Mouse (Mus musculus): Measurements from ENCODE around the gene Hist1h2bh. TPM values are rescaled to one million over a fixed set of nuclear protein-coding genes. Genes with fewer than 3 reads are reported as not detected.

Gene Hist1h2bh
- polyA plus RNA-seq, 1 experiment from 2014 or later = 1.5 TPM

GRCm38 (mm10) chr13:23521703-23522102, 21.5 kb downstream of the Hist1h2bh start:
- no peak overlapping the region; the same call in 1 of the 2 replicates for H3K4me3 ChIP-seq (replicated peaks)
- H3K4me1 ChIP-seq = no peaks in the 10 kb centered on the region; the same call in 1 of the 2 replicates
- no peaks in the 10 kb centered on the region for H3K36me3 ChIP-seq
- H3K27ac ChIP-seq = no peak overlapping the region
- H3K27me3 ChIP-seq (replicated peaks) = no peaks in the 10 kb centered on the region
- H3K4me2 ChIP-seq = peak overlapping the region; percentile 32
- no peaks in the 10 kb centered on the region for H3K9me3 ChIP-seq
- WGBS = under 1% methylated on average over 14 of the region's 14 CpGs
- H3K9ac ChIP-seq = no peak overlapping the region
- ATAC-seq (ENCODE audit: insufficient read depth, low FRiP score, low read depth) = 0 out of 2 replicates have a peak, but pooled peaks have one; percentile 45

DNA sequence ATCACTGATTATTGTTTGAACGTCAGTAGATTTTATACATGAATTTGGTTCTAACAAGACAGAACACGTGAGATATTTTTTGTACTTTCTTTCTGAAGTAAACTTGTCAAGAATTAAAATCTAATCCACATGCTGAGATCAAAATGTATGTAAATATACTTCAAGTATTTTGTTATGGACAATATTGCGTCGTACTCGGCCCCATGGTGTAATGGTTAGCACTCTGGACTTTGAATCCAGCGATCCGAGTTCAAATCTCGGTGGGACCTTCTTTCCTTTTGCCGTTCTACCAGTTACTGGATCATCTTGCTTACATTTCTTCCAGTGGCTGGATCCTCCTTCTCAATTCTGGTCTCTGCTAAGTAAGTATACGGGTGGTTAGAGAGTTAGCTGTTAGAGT, 23.8 kb downstream of the Hist1h2bh start:
- H3K9ac ChIP-seq = no peak overlapping the region

GRCm38 (mm10) chr13:23518885-23519284, 24.3 kb downstream of the Hist1h2bh start:
- H3K27ac ChIP-seq = peak overlapping the region; percentile 73; the same call in 1 of the 2 replicates
- peak; percentile 70 for ATAC-seq (ENCODE audit: insufficient read depth, low FRiP score, low read depth)
- 0 out of 2 replicates have a peak, but pooled peaks cover 2% of the 10 kb centered on the region for H3K4me1 ChIP-seq
- no peaks in the 10 kb centered on the region for H3K27me3 ChIP-seq (replicated peaks)
- H3K36me3 ChIP-seq = no peaks in the 10 kb centered on the region
- peak overlapping the region; percentile 90 for H3K4me2 ChIP-seq
- no peak overlapping the region for H3K9ac ChIP-seq
- H3K4me3 ChIP-seq (replicated peaks) = peak overlapping the region; percentile 44
- under 1% methylated on average over 6 of the region's 6 CpGs for WGBS
- no peaks in the 10 kb centered on the region for H3K9me3 ChIP-seq

More for the DNA sequence above, 23.8 kb downstream of the Hist1h2bh start:
- H3K27ac ChIP-seq = peak overlapping the region; percentile 73; the same call in 1 of the 2 replicates
- ATAC-seq (ENCODE audit: insufficient read depth, low FRiP score, low read depth) = peak; percentile 54; the same call in 1 of the 2 replicates
- no peaks in the 10 kb centered on the region for H3K27me3 ChIP-seq (replicated peaks)
- peak overlapping the region; percentile 90 for H3K4me2 ChIP-seq
- WGBS = under 1% methylated on average over 10 of the region's 10 CpGs
- no peaks in the 10 kb centered on the region for H3K36me3 ChIP-seq
- H3K9me3 ChIP-seq = no peaks in the 10 kb centered on the region
- H3K4me1 ChIP-seq = 0 out of 2 replicates have a peak, but pooled peaks cover 2% of the 10 kb centered on the region
- peak overlapping the region; percentile 44 for H3K4me3 ChIP-seq (replicated peaks)

GRCm38 (mm10) chr13:23518295-23518603, 24.9 kb downstream of the Hist1h2bh start:
- Histone ChIP-seq H3K4me1 (0 out of 2 replicates have a peak, but pooled peaks cover 2% of the 10 kb centered on the region), H3K9me3 (no peaks in the 10 kb centered on the region), H3K27ac (0 out of 2 replicates have a peak overlapping the region, but pooled peaks have one; percentile 31), H3K9ac (no peak overlapping the region), H3K4me3 (replicated peaks) (peak overlapping the region; percentile 58), H3K27me3 (replicated peaks) (no peaks in the 10 kb centered on the region), H3K4me2 (peak overlapping the region; percentile 90), H3K36me3 (no peaks in the 10 kb centered on the region)
- no peak for ATAC-seq (ENCODE audit: insufficient read depth, low FRiP score, low read depth)
- under 1% methylated on average over 6 of the region's 6 CpGs for WGBS

GRCm38 (mm10) chr13:23517603-23518294, 25.4 kb downstream of the Hist1h2bh start:
- Histone ChIP-seq H3K9ac (no peak overlapping the region), H3K4me3 (replicated peaks) (peak overlapping the region; percentile 58), H3K4me2 (peak overlapping the region; percentile 90), H3K9me3 (no peaks in the 10 kb centered on the region), H3K27me3 (replicated peaks) (no peaks in the 10 kb centered on the region), H3K36me3 (no peaks in the 10 kb centered on the region), H3K27ac (peak overlapping the region; percentile 84), H3K4me1 (0 out of 2 replicates have a peak, but pooled peaks cover 2% of the 10 kb centered on the region)
- under 1% methylated on average over 27 of the region's 27 CpGs for WGBS
- ATAC-seq (ENCODE audit: insufficient read depth, low FRiP score, low read depth) = peak; percentile 80

- H3K9me3 ChIP-seq = no peaks in the 10 kb centered on the region
- peak overlapping the region; percentile 84 for H3K27ac ChIP-seq
- H3K9ac ChIP-seq = no peak overlapping the region
- H3K4me1 ChIP-seq = 0 out of 2 replicates have a peak, but pooled peaks cover 2% of the 10 kb centered on the region
- WGBS = under 1% methylated on average over 19 of the region's 19 CpGs
- H3K4me2 ChIP-seq = peak overlapping the region; percentile 90
- peak overlapping the region; percentile 58 for H3K4me3 ChIP-seq (replicated peaks)
- ATAC-seq (ENCODE audit: insufficient read depth, low FRiP score, low read depth) = no peak; the same call in 1 of the 2 replicates
- H3K27me3 ChIP-seq (replicated peaks) = no peaks in the 10 kb centered on the region
- no peaks in the 10 kb centered on the region for H3K36me3 ChIP-seq
These were observed 26.2 kb downstream of the Hist1h2bh start for GRCm38 (mm10) chr13:23516822-23517602.

DNA sequence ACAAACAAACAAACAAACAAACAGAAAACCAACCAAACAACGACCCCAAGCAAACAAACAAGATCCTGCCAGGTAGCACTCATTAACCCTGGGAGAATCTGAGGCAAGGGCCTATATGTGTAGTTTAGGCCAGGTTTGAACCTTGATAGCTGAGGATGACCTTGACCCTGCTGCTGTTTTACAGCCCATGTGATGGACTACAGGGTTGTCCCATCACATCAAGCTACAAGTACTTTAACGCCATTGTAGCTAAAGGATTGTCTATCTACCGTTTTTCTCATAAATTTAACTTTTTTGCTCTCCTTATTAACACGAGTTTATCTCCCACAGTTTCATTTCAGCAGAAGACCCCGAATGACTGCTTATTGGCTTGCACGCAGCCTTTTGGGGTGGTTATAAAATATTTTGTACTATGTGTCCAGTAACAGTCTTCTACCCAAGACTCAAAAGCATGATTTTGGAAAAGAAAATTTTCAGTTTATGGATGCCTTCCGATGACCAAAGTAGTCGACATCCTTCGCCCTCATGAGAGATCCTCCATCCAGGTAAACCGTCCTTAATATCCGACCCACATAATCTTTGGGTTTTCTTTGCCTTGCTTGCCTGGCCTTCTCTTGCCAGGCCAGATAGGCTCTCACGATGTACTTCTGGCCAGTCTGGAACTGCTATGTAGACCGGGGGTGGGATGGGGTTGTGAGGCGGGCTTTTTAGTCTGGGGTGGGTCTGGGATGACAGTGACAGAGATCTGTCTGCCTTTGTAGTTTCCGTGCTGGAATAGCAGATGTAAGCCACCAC, 27.2 kb downstream of the Hist1h2bh start:
- H3K27me3 ChIP-seq (replicated peaks) = no peaks in the 10 kb centered on the region
- no peak for ATAC-seq (ENCODE audit: insufficient read depth, low FRiP score, low read depth)
- H3K36me3 ChIP-seq = no peaks in the 10 kb centered on the region
- peak overlapping the region; percentile 31 for H3K4me3 ChIP-seq (replicated peaks)
- no peak overlapping the region for H3K9ac ChIP-seq
- peak overlapping the region; percentile 57 for H3K4me2 ChIP-seq
- H3K27ac ChIP-seq = no peak overlapping the region
- WGBS = 52% methylated on average over 15 of the region's 15 CpGs
- 0 out of 2 replicates have a peak, but pooled peaks cover 2% of the 10 kb centered on the region for H3K4me1 ChIP-seq
- H3K9me3 ChIP-seq = no peaks in the 10 kb centered on the region

DNA sequence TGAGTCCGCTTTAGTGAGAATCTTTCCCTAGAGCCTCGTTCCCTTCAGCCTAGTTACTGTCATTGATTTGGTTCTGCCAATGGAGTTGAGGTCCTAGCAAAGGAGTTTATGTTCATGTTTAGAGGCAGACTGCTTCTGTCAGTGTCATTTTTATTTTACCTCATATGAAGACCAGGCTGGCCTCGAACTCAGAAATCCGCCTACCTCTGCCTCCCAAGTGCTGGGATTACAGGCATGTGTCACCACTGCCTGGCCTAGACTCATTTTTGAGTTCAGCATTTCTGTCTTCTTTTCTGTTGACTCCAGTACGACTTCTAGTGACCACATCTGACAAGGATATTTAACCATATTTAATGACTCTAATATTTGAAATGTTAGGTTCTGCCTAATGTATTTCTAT, 27.9 kb downstream of the Hist1h2bh start:
- 76% methylated on average over 5 of the region's 5 CpGs for WGBS
- Histone ChIP-seq H3K9ac (no peak overlapping the region), H3K27me3 (replicated peaks) (no peaks in the 10 kb centered on the region), H3K4me2 (no peak overlapping the region), H3K4me1 (0 out of 2 replicates have a peak, but pooled peaks cover 4% of the 10 kb centered on the region), H3K36me3 (no peaks in the 10 kb centered on the region), H3K27ac (no peak overlapping the region), H3K9me3 (no peaks in the 10 kb centered on the region), H3K4me3 (replicated peaks) (no peak overlapping the region)
- ATAC-seq (ENCODE audit: insufficient read depth, low FRiP score, low read depth) = no peak

DNA sequence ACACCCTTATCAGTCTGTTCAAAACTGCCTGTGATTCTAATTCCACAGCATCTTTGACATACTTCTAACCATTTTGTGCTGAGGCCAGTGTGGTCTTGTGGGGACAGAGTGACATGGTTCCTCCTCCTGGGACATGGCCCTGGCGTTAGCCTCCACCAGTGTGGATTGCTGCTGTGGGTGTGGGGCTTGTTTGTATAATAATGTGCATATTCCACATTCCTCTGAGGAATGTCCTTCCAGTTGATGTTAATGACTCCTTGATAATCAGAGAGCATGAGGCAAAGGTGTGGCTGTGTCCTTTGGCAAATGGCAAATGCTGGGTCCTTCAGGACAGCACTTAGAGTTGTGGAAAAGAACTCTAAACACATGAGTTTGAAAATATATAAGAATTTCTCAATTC, 29.7 kb downstream of the Hist1h2bh start:
- ATAC-seq (ENCODE audit: insufficient read depth, low FRiP score, low read depth) = no peak
- no peak overlapping the region for H3K4me2 ChIP-seq
- no peak overlapping the region for H3K27ac ChIP-seq
- no peak overlapping the region for H3K4me3 ChIP-seq (replicated peaks)
- no peaks in the 10 kb centered on the region for H3K36me3 ChIP-seq
- H3K9ac ChIP-seq = no peak overlapping the region
- H3K27me3 ChIP-seq (replicated peaks) = no peaks in the 10 kb centered on the region
- 0 out of 2 replicates have a peak, but pooled peaks cover 4% of the 10 kb centered on the region for H3K4me1 ChIP-seq
- H3K9me3 ChIP-seq = no peaks in the 10 kb centered on the region
- 83% methylated on average over 1 of the region's 1 CpGs for WGBS

DNA sequence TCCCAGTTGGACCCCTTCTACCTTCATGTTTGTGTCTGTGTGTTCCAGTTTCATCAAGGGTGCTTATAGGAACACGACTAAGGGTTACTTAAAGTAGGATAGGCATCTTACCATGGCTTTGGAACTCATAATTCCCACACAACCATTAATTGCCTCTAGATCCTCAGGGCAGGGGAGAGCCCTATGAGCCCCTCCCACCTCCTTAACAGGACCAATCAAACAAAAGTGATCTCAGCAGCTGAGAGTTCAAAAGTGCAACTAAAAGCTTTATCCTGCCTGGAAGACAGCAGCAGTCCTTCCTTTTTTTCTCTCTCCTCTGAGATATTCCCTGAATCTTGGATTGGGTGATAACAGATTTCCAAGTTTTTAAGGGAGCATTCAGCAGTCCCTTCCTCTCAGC, 33.1 kb downstream of the Hist1h2bh start:
- ATAC-seq (ENCODE audit: insufficient read depth, low FRiP score, low read depth) = no peak
- no peak overlapping the region for H3K4me2 ChIP-seq
- no peak overlapping the region for H3K27ac ChIP-seq
- H3K36me3 ChIP-seq = no peaks in the 10 kb centered on the region
- no peak overlapping the region for H3K4me3 ChIP-seq (replicated peaks)
- H3K27me3 ChIP-seq (replicated peaks) = no peaks in the 10 kb centered on the region
- WGBS = 36% methylated on average over 1 of the region's 1 CpGs
- peaks cover 7% of the 10 kb centered on the region for H3K4me1 ChIP-seq
- no peaks in the 10 kb centered on the region for H3K9me3 ChIP-seq
- no peak overlapping the region for H3K9ac ChIP-seq

- Histone ChIP-seq H3K27me3 (replicated peaks) (no peaks in the 10 kb centered on the region), H3K36me3 (no peaks in the 10 kb centered on the region), H3K4me3 (replicated peaks) (no peak overlapping the region), H3K27ac (no peak overlapping the region), H3K4me1 (peaks cover 7% of the 10 kb centered on the region), H3K4me2 (0 out of 2 replicates have a peak overlapping the region, but pooled peaks have one; percentile 48), H3K9ac (no peak overlapping the region), H3K9me3 (no peaks in the 10 kb centered on the region)
- no peak for ATAC-seq (ENCODE audit: insufficient read depth, low FRiP score, low read depth)
- 40% methylated on average over 14 of the region's 14 CpGs for WGBS
These were observed 36.2 kb downstream of the Hist1h2bh start for GRCm38 (mm10) chr13:23506819-23507515.
